Mouse (Mus musculus) neural tube, embryonic 10.5 days (tissue): ENCODE measurements at regions not wholly inside any gene's neighbourhood (a gene's known extent, or its start where the extent isn't known, plus 50 kb on each side); places are given as distances from the start of the nearest gene placed in this dataset.

ENCODE experiments used
- DNase-seq: peaks from one replicate; pipeline ENCODE4 v3.0.0-alpha.2; 2017; ENCODE audit warnings: low spot score; ENCODE audit errors: extremely low spot score

- DNase-seq, result no peak
Observed at GRCm38 (mm10) chrX:147616374-147616773, 62.5 kb upstream of the Lrch2 start.

GRCm38 (mm10) chrX:147608660-147609059 lies 54.8 kb upstream of the Lrch2 start:
- peak; percentile 19 for DNase-seq
